Mouse (Mus musculus): Measurements from ENCODE around the gene D330045A20Rik.
"Not testable (repeated sequence)": the region's sequence is repeated elsewhere in the genome, so short reads cannot be mapped to it uniquely, and the experiment has no call there.

Gene D330045A20Rik

GRCm38 (mm10) chrX:139480022-139480894, at the start of gene D330045A20Rik:
Gene D330045A20Rik (plus strand): TSS chrX:139480367.
- DNase-seq, result no peak

- DNase-seq, result no peak
Observed at GRCm38 (mm10) chrX:139432550-139432949, 47.6 kb upstream of the D330045A20Rik start.

- no peak for DNase-seq
Observed at GRCm38 (mm10) chrX:139435202-139435601, 45.0 kb upstream of the D330045A20Rik start.

DNA sequence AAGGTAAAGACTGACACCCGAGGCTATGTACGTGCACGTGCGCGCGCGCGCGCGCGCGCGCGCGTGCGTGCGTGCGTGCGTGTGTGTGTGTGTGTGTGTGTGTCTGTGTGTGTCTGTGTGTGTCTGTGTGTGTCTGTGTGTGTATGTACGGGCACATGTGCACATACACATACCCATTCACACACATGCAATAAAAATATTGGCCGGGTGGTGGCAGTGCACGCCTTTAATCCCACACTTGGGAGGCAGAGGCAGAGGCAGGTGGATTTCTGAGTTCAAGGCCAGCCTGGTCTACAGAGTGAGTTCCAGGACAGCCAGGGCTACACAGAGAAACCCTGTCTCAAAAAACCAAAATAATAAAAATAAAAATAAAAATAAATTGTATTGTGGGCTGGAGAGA, 39.1 kb upstream of the D330045A20Rik start:
- DNase-seq, result not testable (repeated sequence)

GRCm38 (mm10) chrX:139456812-139457211, 23.4 kb upstream of the D330045A20Rik start:
- no peak for DNase-seq

DNA sequence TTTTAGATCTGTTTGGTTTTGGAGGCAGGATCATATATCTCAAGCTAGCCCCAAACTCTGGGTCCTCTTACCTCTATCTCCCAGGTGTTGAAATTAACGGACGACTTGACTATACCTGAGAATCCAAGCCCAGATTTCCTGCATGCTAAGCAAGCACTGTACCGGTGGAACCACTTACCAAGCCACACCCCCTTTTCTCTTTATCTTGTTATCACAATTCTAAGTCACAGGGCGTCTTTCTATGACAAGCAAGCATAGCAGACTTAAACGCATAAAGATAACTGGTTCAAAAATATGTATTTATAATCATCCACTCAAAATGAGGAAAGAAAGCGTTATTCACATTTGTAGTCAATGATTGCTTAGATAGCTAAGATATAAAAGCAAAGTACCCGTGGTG, 1.9 kb downstream of the D330045A20Rik start:
- DNase-seq, result no peak

DNA sequence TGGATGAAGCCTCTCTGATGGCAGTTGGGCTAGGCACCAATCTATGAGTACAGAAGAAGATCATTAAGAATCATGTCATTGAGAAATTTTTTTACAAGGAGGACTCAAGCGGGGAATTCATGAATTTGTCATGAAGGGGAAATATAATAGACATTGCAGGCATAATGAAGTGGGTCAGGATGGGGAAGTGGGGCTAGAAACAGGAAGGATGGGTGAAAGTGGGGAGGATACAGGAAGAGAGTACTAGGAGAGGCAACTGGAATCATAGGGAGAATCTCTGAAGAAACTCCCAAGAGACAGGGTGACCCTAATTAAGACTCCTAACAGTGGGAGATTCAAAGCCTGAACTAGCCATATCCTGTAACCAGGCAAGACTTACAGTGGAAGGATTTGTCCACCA, 4.8 kb downstream of the D330045A20Rik start:
- DNase-seq, result no peak

DNA sequence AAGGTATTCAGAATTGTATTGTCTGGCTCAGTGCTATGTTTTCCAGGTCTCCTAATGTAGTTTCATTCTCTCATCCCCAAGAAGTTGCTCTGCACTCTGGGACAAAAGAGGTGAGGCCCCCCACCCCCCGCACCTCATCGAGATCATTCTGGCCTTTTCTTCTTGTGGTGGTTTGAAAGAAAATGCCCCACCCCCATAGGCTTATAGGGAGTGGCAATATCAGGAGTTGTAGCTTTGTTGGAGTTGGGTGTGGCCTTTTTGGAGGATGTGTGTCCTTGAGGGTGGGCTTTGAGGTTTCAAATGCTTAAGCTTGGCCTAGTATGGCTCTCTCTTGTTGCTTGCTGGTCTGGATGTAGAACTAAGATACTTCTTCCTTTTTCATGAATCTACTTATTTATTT, 36.0 kb downstream of the D330045A20Rik start:
- DNase-seq, result no peak

DNA sequence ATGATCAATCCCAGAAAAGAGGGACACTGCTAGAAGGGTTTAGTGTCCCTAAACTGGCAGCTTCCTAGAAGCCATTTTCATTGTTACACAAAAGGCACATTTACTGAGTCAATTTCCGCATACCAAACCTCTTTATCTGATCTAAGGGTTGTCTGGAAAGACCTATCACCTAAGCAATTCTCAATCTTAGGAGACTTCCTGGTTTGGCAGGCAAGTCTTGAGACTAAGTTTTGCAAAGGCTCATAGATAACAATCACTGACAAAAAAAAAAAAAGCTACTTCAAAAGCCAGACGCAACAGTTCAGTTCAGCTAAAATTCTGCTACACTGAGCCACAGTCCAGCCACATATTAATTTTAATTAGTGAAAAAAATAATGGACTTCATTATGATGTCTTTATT, 39.1 kb downstream of the D330045A20Rik start:
- DNase-seq, result no peak

- DNase-seq, result no peak
Observed at GRCm38 (mm10) chrX:139524303-139525091, 44.3 kb downstream of the D330045A20Rik start.

- no peak for DNase-seq
Observed at GRCm38 (mm10) chrX:139525724-139526123, 45.6 kb downstream of the D330045A20Rik start.

DNA sequence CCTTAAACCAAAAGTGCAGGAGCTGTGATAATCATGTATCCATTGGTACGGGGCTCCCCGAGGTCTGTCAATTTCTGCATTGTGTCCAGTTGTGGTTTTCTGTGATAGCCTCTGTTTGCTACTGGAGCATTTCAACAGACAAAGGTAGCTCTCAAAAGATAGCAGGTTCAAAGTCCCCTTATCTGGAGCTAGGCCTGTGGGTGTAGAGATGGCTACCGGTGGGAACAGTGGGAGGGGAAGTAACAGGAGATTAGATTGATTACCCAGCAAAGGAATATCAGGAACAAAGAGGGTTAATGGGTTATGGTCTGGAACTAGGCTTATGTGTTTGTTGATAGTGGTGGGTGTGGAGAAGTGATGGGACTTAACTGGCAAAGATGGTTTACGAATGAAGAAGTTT, 46.8 kb downstream of the D330045A20Rik start:
- DNase-seq, result no peak

DNA sequence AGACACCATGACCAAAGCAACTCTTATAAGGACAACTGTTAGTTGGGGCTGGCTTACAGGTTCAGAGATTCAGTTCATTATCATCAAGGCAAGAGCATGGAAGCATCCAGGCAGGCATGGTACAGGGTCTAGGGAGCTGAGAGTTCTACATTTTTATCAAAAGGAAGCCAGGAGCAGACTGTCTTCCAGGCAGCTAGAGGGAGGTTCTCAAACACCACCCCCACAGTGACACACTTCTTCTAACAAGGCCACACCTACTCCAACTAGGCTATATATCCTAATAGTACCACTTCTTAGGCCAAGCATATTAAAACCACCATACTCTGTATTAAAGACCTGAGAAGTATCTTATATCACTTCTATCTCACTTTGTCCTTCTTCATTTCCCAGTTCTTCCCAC, 49.5 kb downstream of the D330045A20Rik start:
- DNase-seq, result no peak

- no peak for DNase-seq
Observed at GRCm38 (mm10) chrX:139532293-139532692, 52.1 kb downstream of the D330045A20Rik start.

DNA sequence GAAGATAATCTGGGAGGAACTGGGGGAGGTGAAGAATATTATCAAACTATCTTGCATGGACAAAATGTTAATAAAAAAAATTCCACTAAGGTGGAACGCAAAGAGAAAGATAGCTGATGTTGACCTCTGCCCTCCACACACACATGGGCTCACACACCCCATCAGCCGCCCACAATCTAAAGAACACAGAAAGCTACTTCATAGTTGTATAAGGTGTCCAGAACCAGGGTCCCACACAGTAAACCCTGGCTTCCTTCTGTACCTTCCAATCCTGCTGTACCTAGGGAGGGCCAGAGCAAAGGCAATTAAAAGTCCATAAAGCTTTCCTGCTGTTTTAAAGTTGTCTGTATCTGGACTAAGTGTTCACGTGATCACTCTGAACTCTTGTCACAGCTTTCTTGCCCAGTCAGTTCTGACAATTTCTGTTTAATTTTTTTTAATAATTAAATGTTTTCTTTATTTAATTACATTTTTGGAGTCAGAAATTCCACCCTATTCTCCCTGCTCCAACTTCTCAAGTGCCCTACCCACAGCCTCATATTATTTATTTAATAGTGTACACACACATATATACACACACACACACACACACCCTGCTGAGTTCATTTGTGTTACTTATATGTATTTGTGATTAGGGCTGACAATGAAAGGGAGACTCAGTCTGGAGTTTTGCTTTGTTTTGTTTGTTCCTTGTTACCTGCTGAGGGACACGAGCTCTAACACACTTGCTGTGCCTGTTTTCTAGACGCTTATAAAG, 57.7 kb downstream of the D330045A20Rik start:
- DNase-seq, result no peak

- DNase-seq, result no peak
Observed at GRCm38 (mm10) chrX:139543726-139544125, 63.6 kb downstream of the D330045A20Rik start.

GRCm38 (mm10) chrX:139550456-139550855, 70.3 kb downstream of the D330045A20Rik start:
- no peak for DNase-seq

- no peak for DNase-seq
Observed at GRCm38 (mm10) chrX:139552090-139552489, 71.9 kb downstream of the D330045A20Rik start.

DNA sequence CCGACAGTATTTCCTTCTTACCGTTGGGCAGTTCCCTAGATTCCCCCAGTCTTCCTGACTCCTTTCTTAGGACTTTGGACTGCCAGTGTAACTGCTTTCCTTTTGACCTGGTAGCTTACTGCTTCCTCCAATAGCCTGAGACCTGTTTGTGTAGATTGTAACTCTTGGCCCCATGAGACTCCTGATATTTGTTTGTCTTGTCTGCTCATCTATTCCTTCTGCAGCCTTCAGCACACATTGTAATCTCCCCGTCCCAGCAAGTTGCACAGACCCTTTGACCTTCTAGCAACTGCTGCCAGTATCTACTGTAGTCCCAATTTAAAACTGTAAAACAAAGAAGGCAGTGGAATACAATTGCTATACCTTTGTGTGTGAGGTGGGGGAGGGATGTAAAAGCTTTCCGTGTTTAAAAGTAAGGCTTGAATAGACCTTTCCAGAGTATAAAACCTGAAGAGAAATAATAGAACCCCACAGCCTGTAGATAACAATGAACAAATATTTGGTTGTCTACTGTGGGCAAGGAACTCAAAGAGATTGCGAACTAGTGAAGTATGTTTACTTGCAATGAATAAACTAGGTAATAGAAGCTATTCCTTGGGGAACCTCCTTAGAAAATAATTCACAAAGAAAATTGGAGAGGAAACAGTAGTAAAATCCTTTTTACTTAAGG, 82.2 kb downstream of the D330045A20Rik start:
- no peak for DNase-seq

GRCm38 (mm10) chrX:139562925-139563461, 82.8 kb downstream of the D330045A20Rik start, which contains the start of gene Rnf128:
Gene Rnf128 (plus strand): TSS chrX:139563316.
- no peak for DNase-seq

GRCm38 (mm10) chrX:139570054-139570453, 89.9 kb downstream of the D330045A20Rik start:
- DNase-seq, result no peak

- DNase-seq, result no peak
Observed at GRCm38 (mm10) chrX:139578649-139579278, 98.6 kb downstream of the D330045A20Rik start.

Measured in cerebellum, adult 11 months (tissue).